Mouse (Mus musculus) spleen, adult 2 months (tissue): ENCODE measurements around the gene Sema4d. TPM values are rescaled to one million over a fixed set of nuclear protein-coding genes. Genes with fewer than 3 reads are reported as not detected.

Experiments used
- DNase-seq, 2 experiments: peaks; one replicate each; pipeline versions ENCODE4 v3.0.0 to v3.0.0-alpha.2; 2012 to 2021; ENCODE audit warnings: low spot score in 2 of 2, low read depth in 1 of 2
- H3K27ac ChIP-seq: fragments of 200-500 bp; 2 replicates; pipeline ENCODE4 v1.5.1; 2012; ENCODE audit warnings: low read length, inconsistent platforms; ENCODE audit not compliant: insufficient read depth
- H3K27me3 ChIP-seq: fragments of 200-500 bp; 2 replicates; pipeline ENCODE4 v1.6.1; 2012; ENCODE audit warnings: mild to moderate bottlenecking, moderate library complexity, low read length, inconsistent platforms; ENCODE audit not compliant: control insufficient read depth, insufficient read depth
- H3K36me3 ChIP-seq: fragments of 200-500 bp; 2 replicates; pipeline ENCODE4 v1.6.1; 2012; ENCODE audit warnings: mild to moderate bottlenecking, low read length, inconsistent platforms; ENCODE audit not compliant: control insufficient read depth, insufficient read depth
- H3K4me1 ChIP-seq: fragments of 200-500 bp; 2 replicates; pipeline ENCODE4 v1.6.1; 2011; ENCODE audit warnings: inconsistent platforms; ENCODE audit not compliant: control insufficient read depth, insufficient read depth, insufficient read length
- H3K4me3 ChIP-seq: fragments of 200-500 bp; 2 replicates; pipeline ENCODE4 v1.5.1; 2011; ENCODE audit warnings: mild to moderate bottlenecking, inconsistent platforms; ENCODE audit not compliant: insufficient read depth, insufficient read length; ENCODE audit errors: extremely low read depth
- CTCF ChIP-seq: fragments of 200-500 bp; IDR thresholded peaks from 2 replicates; pipeline ENCODE4 v1.5.1; 2011; ENCODE audit warnings: mild to moderate bottlenecking, inconsistent platforms; ENCODE audit not compliant: insufficient read depth, insufficient read length, insufficient replicate concordance; ENCODE audit errors: extremely low read depth
- POLR2A ChIP-seq: fragments of 200-500 bp; IDR thresholded peaks from 2 replicates; pipeline ENCODE4 v1.6.1; 2011; ENCODE audit warnings: low read depth, low read length, inconsistent platforms
- WGBS: fragments of 180-500 bp; shearing (Covaris S2); methylation state at CpG from one replicate; pipeline ENCODE4 v1.1.7; 2018; 5-methylcytosine and 5-hydroxymethylcytosine counted together
- polyA plus RNA-seq: library from polyadenylated mRNA; depleted of rRNA; stranded (reverse); fragments of >200 nt; gene quantifications from 2 replicates; pipeline ENCODE4 v1.2.3, GENCODE M21; 2012

Gene Sema4d
- polyA plus RNA-seq, 1 experiment: 77.0 TPM

DNA sequence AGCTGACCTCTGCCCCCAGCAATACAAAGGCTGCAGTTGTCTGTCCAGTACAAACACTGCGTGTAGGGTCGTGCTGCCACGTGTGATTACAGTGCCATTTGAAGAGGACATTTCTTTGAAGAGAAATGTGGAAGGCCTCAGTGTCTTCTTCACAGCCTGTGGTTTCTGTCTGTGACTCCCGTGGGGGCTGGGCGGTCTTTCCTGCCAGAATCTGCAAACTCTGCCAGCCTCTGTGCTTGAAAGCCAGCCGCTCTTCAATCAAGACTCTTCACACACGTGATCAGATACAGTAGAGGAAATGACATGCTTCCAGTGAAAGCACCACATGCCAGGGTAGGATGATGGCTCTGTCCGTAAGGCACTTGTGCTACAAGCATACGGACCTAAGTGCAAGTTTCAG, 7.4 kb upstream of the Sema4d start:
- H3K27me3 ChIP-seq: no peaks in the 10 kb centered on the region
- WGBS: 12% methylated on average over 9 of the region's 9 CpGs
- DNase-seq: peak; percentile 73 to 79
- no peak for TF ChIP-seq POLR2A
- TF ChIP-seq CTCF: no peak
- H3K4me3 ChIP-seq: no peak overlapping the region
- peak overlapping the region; percentile 60 for H3K27ac ChIP-seq
- peaks cover 24% of the 10 kb centered on the region; the same call in 1 of the 2 replicates for H3K4me1 ChIP-seq
- no peaks in the 10 kb centered on the region for H3K36me3 ChIP-seq

DNA sequence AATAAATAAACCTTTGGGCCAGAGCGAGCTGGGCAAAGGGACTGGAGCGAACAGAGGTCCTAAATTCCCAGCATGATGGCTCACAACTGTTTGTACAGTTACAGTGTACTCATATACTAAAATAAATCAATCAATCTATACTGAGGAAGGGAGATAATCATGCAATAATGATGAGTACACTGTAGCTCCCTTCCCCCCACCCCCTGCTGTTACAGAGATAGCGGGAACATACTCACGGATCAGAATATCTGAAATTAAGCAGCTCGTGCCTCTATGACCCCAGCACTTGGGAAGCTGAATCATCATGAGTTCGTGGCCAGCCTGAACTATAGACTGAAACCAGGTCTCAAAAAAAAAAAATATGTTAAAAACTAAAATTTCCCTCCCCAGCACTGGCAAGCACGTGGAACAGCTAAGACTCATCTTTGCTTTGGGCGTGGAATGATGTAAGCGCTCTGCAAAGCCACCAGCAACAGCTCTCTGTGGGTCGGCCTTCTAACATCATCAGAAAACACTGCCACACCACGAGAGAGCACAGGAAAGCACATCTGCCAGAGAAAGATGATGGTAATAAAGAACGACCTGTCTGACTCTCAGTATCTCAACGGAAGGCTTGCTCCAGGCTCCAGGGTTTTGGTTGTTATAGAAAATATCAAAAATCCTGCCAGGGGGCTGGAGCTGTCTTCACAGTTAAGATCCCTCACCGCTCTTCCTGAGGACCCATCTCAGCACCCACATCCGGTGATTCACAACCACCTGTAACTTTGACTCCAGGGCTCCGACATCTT, 6.4 kb upstream of the Sema4d start:
- no peak for DNase-seq
- Histone ChIP-seq H3K4me1 (peaks cover 24% of the 10 kb centered on the region; the same call in 1 of the 2 replicates), H3K4me3 (no peak overlapping the region), H3K36me3 (no peaks in the 10 kb centered on the region), H3K27me3 (no peaks in the 10 kb centered on the region), H3K27ac (peak overlapping the region; percentile 60)
- TF ChIP-seq POLR2A (no peak), CTCF (no peak)
- WGBS: 54% methylated on average over 16 of the region's 16 CpGs

DNA sequence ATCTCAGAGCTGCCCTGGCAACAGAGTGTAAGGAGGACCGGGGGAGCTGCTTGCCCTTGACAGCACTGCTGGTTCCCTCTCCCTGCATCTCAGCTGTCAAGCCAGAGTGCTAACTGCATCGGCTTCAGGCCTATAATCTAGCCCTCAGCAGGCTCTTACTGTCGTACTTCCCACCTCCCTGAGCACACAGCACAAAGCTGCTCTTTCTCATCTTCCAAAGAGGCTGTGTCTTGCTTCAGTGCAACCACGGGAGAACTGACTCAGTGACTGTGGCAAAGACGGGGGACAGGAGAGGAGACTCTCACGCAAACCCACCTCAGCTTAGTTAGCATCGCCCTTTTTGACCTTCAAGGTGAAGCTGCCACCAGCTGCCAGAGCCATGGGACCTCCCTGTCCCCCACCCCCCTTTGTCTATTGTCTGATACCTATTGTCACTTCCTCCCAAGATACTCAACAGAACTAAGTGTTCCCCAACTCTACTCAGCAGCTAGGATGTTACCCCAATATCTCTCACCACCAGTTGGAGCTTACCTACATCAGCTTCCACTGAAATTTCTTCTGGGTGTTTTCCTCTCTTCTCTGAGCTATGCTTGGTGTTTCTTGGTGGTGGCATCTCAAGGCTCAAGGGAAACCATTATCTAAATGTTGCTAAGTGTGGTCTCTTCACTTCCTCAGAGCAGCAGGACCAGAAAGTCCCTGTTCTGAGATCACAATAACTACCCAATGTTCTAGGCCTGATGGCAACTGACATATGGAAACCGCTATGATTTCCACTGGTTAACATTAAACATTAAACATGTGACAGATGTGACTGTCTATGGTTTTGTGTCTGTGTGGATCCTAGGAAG, 4.6 kb upstream of the Sema4d start:
- TF ChIP-seq CTCF: no peak
- no peak for TF ChIP-seq POLR2A
- no peaks in the 10 kb centered on the region for H3K36me3 ChIP-seq
- H3K4me1 ChIP-seq: peaks cover 24% of the 10 kb centered on the region; the same call in 1 of the 2 replicates
- no peaks in the 10 kb centered on the region for H3K27me3 ChIP-seq
- H3K4me3 ChIP-seq: no peak overlapping the region
- no peak for DNase-seq
- WGBS: 61% methylated on average over 8 of the region's 8 CpGs
- H3K27ac ChIP-seq: peak overlapping the region; percentile 84

DNA sequence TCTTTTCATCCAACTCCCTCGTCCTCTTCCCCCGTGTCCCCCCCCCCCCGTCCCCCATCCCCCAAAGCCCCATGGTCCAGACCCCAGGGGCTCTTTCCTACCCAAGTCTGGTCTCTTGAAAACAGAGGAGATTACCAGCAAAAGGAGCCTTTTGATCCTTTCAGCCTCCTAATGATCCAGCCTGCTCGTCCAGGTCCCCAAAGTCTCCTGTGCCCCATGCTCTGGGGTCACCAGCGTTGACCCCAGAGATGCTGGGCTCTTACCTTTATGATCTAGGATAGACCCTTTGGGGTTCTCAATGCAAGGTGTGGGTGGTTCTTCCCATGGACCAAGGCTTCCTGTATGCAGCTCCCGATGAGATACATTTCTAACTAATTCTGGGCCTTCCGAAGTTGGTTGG, 401 bp upstream of the Sema4d start:
- no peak for DNase-seq
- Histone ChIP-seq H3K27me3 (no peaks in the 10 kb centered on the region), H3K36me3 (no peaks in the 10 kb centered on the region), H3K27ac (no peak overlapping the region), H3K4me3 (no peak overlapping the region), H3K4me1 (peaks cover 30% of the 10 kb centered on the region)
- TF ChIP-seq CTCF (no peak), POLR2A (no peak)
- WGBS: 52% methylated on average over 6 of the region's 7 CpGs

DNA sequence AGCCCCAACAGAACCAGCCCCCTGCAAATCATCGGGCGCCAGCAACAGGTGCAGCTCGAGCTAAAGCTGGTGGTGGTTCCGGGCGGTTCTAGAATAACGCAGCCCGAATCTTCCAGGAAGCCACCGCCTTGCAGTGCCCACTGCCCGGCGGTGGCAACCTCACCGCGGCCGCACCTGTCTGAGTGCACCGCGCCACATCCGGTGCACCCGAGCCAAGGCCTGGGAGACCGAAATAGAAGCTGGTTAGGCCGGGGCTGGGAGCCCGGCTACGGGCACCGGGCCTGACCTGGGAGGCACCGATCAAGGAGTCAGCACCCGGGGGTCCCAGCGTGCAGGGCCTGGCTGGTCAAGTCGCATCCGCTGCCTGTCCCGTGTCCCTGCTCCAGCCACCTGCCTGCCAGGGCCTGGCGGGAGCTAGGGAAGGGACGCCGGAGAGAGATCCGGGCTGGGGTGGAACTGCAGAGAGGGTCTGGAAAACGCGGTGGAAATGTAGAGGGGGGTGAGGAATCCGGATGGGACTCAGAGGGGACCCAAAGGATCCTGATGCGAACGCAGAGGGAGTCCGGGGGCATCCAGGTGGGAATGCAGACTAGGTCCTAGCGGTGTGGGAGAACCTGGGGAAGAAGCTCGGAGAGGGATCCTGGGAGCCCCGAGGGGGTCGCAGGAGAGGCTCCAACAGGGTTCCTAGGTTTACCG, 670 bp downstream of the Sema4d start:
- H3K4me3 ChIP-seq: peak overlapping the region; percentile 88
- DNase-seq: peak in 1 of 2 experiments; percentile 77
- no peaks in the 10 kb centered on the region for H3K36me3 ChIP-seq
- WGBS: 2% methylated on average over 43 of the region's 43 CpGs
- H3K4me1 ChIP-seq: peaks cover 21% of the 10 kb centered on the region
- H3K27me3 ChIP-seq: no peaks in the 10 kb centered on the region
- H3K27ac ChIP-seq: peak overlapping the region; percentile 93
- no peak for TF ChIP-seq CTCF

DNA sequence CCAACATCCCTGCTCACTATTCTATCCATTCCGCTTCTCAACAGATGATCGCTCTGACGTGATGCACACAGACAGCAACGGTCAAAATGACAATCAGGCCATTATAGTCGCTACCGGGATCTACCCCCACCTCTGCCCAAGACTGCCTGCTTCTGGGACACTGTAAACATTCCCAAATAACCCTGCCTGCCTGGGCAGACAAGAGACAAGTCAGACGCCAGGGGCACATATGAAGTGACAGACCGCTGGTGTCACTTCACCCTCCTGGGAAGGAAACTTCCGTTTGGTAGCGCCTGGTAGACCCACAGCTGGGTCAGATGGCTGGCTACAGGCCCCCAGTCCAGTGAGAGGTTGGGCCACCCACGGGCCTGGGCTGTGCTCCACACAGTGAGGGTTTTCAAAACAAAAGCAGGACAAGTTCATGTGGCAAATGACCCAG, 1.4 kb downstream of the Sema4d start:
- Histone ChIP-seq H3K27me3 (no peaks in the 10 kb centered on the region), H3K4me3 (peak overlapping the region; percentile 88), H3K36me3 (no peaks in the 10 kb centered on the region), H3K4me1 (peaks cover 16% of the 10 kb centered on the region), H3K27ac (peak overlapping the region; percentile 93)
- no peak for DNase-seq
- TF ChIP-seq POLR2A (no peak), CTCF (no peak)
- 19% methylated on average over 11 of the region's 11 CpGs for WGBS

DNA sequence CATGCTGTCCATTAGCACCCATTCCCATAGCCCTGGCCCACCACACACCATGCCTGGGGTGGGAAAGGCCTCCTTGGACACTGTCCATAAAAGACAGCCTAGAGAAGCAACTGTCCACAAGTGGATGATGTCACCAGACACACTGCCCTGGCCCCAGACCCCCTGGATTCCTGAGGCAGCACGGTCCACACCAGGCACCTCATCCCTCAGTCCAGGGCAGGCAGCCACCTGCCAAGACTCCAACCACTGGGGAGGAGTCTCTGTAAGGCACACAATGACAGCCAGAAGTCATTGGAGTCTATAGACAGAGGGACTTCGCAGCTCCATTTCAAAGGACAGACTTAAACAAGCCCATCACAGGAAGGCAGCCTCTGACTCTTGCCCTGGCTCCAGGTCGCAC, 1.9 kb downstream of the Sema4d start:
- Histone ChIP-seq H3K27me3 (no peaks in the 10 kb centered on the region), H3K4me3 (peak overlapping the region; percentile 88), H3K27ac (no peak overlapping the region), H3K36me3 (no peaks in the 10 kb centered on the region), H3K4me1 (peaks cover 16% of the 10 kb centered on the region)
- DNase-seq: no peak
- no peak for TF ChIP-seq POLR2A
- TF ChIP-seq CTCF: no peak
- 62% methylated on average over 3 of the region's 3 CpGs for WGBS
